Mouse (Mus musculus) heart, adult 9 months (tissue): Measurements from ENCODE around the gene Mpv17.

Source experiments
- DNase-seq, 2 experiments: peaks; one replicate each; pipeline ENCODE4 v3.0.0; 2022; ENCODE audit warnings: low spot score in 2 of 2

The Mpv17 gene

DNA sequence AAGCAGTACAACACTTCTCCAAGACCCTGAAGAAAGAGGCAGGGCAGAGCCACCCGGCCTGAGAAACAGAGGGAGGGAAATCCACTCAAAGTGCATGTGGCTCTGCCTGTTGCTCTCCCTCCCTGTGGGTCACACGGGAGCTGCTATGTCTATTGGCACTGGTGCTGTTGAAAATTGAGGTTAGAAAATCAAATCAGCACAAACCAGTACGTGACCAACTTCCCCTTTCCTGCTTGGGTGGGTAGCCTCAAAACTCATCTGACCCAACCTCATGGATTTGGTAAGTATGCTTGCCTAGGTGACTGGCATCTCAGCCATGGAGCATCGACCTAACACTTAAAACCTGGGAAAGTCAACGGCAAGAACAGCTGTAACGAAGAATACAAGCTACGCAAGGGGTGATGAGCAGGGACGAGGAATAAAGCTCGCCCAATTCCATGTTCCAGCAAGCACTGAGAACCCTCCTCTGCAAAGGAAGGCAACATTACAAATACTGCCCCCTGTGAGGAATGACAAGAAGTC, 48.2 kb downstream of the Mpv17 start, which contains the start of gene Dnajc5g:
Dnajc5g (plus strand) TSS at position 472 of the 522 bp plus-strand sequence.
- DNase-seq = no peak

- DNase-seq = no peak
Observed at GRCm38 (mm10) chr5:31095711-31096480, 58.2 kb downstream of the Mpv17 start.

GRCm38 (mm10) chr5:31094799-31095691, 59.0 kb downstream of the Mpv17 start:
- peak; percentile 72 to 75 for DNase-seq

GRCm38 (mm10) chr5:31094100-31094798, 59.8 kb downstream of the Mpv17 start:
- no peak for DNase-seq

DNA sequence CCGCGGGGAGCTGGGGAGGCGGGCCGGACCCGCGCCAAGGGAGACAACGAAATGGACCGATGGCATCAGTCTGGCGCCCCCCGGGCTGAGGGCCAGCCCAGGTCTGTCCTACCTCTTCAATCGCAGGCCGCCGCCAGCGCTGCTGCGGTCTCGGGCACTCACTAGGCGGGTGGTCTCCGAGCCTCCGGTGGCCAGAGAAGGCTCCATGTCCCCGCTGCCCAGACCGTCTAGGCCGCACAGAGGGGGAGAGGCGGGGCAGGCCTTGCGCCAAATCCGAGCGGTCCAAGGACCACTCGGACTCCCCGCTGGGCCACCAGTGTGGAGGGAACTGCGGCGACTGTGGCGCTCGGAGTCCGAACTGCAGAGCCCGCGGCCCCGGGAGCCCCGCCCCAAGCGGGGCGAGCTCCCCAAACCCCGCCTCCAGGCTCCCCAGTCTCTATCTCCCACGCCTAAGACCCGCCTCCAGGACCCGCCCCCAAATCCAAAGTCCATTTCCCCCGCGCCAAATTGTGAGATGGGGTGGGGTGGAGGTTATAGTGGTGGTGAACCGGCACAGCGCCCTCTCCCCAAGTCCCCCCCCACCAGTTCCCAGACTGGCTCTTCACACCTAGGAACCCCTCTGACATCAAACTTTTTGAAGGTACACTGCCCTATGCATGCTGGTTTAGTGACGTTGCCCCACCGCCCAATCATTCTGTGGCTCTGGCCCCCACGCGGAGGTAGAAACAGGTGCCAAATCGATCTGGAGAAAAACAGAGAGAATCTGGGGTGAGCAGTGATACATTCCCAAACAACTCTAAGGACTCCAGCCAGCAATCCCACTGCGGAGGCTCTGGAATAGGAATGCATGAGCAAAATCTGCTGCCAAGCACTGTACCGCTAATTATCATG, 60.7 kb downstream of the Mpv17 start:
- DNase-seq = no peak

DNA sequence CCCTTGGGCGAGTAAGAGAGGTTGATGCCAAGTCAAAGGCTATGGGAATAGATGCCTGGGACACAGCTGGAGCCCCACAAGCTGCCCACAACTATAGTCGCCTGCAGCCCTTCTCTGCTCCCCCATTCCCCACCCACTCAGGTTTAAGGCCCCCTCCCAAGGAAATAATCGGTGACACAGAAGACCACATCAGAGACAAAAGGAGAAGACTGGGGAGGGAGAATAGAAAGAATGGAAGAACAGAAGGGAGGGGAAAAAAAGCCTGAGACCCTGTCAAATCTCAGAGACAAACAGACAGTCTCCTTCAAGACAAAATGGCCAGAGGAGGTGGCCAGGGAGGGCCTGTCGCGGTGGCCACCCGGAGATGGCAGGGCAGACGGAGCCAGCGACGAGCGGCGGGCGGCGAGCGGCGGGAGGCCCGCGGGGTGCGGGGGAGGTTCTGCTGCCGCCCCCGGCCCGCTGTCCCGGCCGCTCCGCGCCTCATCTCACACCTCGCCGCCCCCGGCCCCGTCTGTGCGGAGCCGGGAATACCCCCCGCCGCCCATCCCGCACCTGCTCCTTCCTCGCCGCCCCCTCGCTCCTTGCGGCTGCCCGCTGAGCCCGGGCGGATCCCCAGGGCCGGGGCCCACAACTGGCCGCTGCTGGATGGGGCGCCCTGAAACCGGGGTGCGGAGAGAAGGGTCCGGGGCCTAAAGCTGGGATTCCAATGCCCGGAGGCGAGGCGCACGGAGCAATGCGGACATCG, 61.6 kb downstream of the Mpv17 start:
- no peak for DNase-seq
